Mouse (Mus musculus) heart, postnatal 0 days (tissue): ENCODE measurements around the gene Tmem259. TPM values are rescaled to one million over a fixed set of nuclear protein-coding genes. Genes with fewer than 3 reads are reported as not detected.

Experiments
- ATAC-seq: fragments of 200-750 bp; cut with Nextera tagmentation; 2 replicates; pipeline ENCODE4 v1.8.0; 2017; ENCODE audit warnings: low read depth, moderate number of reproducible peaks, moderate library complexity; ENCODE audit not compliant: insufficient read depth
- DNase-seq: peaks from one replicate; pipeline ENCODE4 v3.0.0-alpha.2; 2016; ENCODE audit warnings: low spot score
- H3K27ac ChIP-seq: fragments of 300-500 bp; sonication (generic); 2 replicates; pipeline ENCODE4 v1.5.1; 2014; ENCODE audit warnings: low read depth, mild to moderate bottlenecking
- H3K27me3 ChIP-seq: fragments of 300-500 bp; sonication (generic); 2 replicates; pipeline ENCODE4 v1.6.1; 2014; ENCODE audit warnings: low read length, mixed read lengths; ENCODE audit not compliant: control insufficient read depth, insufficient read depth
- H3K36me3 ChIP-seq: fragments of 300-500 bp; sonication (generic); replicated peaks from 2 replicates; pipeline ENCODE4 v1.6.1; 2014; ENCODE audit warnings: low read length, mixed read lengths; ENCODE audit not compliant: control insufficient read depth, insufficient read depth
- H3K4me1 ChIP-seq: fragments of 300-500 bp; sonication (generic); 2 replicates; pipeline ENCODE4 v1.6.1; 2014; ENCODE audit warnings: antibody characterized with exemption; ENCODE audit not compliant: control insufficient read depth, insufficient read depth
- H3K4me2 ChIP-seq: fragments of 300-500 bp; sonication (generic); 2 replicates; pipeline ENCODE4 v1.6.1; 2014; ENCODE audit warnings: low read depth, mild to moderate bottlenecking, low read length, moderate library complexity
- H3K4me3 ChIP-seq: fragments of 300-500 bp; sonication (generic); 2 replicates; pipeline ENCODE4 v1.5.1; 2014; ENCODE audit warnings: low read depth, low read length
- H3K9ac ChIP-seq: fragments of 300-500 bp; sonication (generic); replicated peaks from 2 replicates; pipeline ENCODE4 v1.6.1; 2014; ENCODE audit warnings: low read depth, low read length, mixed read lengths
- H3K9me3 ChIP-seq: fragments of 300-500 bp; sonication (generic); replicated peaks from 2 replicates; pipeline ENCODE4 v1.6.1; 2016; ENCODE audit warnings: low read length; ENCODE audit not compliant: control insufficient read depth
- CTCF ChIP-seq: IDR thresholded peaks from 2 replicates; pipeline ENCODE4 v1.5.1; 2016; ENCODE audit warnings: antibody characterized with exemption, control low read depth, low read depth
- EP300 ChIP-seq: IDR thresholded peaks from 2 replicates; pipeline ENCODE4 v1.6.1; 2016; ENCODE audit warnings: antibody characterized with exemption, low read depth
- WGBS: fragments of 180-500 bp; shearing (Covaris S2); extraction: QIAGEN DNeasy Blood & Tissue Kit; methylation state at CpG from one replicate; pipeline ENCODE4 v1.1.7; 2014; 5-methylcytosine and 5-hydroxymethylcytosine counted together
- polyA plus RNA-seq: library from polyadenylated mRNA; unstranded; fragments of >200 nt; fragmentation: Nextera tagmentation; extraction: Ambion mirVana; gene quantifications from 2 replicates; pipeline ENCODE4 v1.2.1, GENCODE M21; 2015
- total RNA-seq: library from RNA; depleted of rRNA; stranded (reverse); fragments of >200 nt; gene quantifications from 2 replicates; pipeline ENCODE4 v1.2.3, GENCODE M21; 2014; ENCODE audit warnings: low replicate concordance

Tmem259 gene
- total and polyA plus RNA-seq, 2 experiments from 2014 or later = 18.0 to 162 TPM

DNA sequence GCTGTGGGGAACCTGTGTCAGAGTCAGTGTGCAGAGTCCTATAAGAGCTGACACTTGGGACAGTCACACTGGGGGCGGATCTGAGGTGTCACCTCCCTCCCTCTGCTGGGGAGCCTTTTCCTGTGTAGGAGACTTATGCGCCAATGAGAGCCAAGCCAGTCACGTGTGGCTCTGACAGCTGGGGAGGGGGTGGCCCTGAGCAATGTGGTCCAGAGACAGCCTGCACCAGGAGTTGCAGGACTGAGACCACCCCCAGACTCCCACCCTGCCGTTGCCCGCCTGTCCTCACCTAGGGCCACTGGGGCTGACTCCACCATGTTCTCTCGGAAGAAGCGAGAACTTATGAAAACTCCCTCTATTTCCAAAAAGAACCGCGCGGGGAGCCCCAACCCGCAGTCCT is 32.4 kb upstream of the Tmem259 start, which contains the start of gene Arhgap45:
Gene Arhgap45 (plus strand): TSS at position 143 of the 400 bp plus-strand sequence.
- Histone ChIP-seq H3K4me2 (no peak within 1 kb of the TSS; the same call in 1 of the 2 replicates), H3K27me3 (peaks cover 22% of the 10 kb centered on the region), H3K4me1 (no peaks in the 10 kb centered on the region), H3K9ac (0 out of 2 replicates have a peak within 1 kb of the TSS, but pooled peaks have one; percentile 1), H3K27ac (peak within 1 kb of the TSS; percentile 43; the same call in 1 of the 2 replicates), H3K4me3 (peak within 1 kb of the TSS; percentile 33; the same call in 1 of the 2 replicates), H3K36me3 (peaks cover 17% of the 10 kb centered on the region; the same call in 1 of the 2 replicates), H3K9me3 (no peaks in the 10 kb centered on the region)
- TF ChIP-seq CTCF (no peak), EP300 (no peak)
- no peak for DNase-seq
- WGBS = 68% methylated on average over 11 of the region's 11 CpGs
- no peak for ATAC-seq

DNA sequence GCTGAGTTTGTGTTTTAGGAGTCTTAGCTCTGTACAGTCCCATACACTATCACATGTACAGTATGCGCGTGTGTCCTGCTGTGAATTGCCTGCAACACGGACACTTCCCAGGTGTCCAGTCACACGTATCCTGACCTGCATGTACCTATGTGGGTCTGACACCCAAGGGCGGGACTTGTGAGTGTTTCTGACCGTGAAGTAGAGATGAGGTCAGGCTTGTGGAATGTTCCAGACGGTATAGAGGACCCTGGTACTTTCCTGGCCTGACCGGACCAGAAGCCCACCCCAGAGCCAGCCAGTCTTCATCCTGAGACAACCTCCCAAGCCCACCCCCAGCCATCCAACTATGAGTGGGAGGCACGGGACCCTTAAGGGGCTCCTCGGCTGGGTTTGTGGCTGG is 31.5 kb upstream of the Tmem259 start:
- no peak for DNase-seq

DNA sequence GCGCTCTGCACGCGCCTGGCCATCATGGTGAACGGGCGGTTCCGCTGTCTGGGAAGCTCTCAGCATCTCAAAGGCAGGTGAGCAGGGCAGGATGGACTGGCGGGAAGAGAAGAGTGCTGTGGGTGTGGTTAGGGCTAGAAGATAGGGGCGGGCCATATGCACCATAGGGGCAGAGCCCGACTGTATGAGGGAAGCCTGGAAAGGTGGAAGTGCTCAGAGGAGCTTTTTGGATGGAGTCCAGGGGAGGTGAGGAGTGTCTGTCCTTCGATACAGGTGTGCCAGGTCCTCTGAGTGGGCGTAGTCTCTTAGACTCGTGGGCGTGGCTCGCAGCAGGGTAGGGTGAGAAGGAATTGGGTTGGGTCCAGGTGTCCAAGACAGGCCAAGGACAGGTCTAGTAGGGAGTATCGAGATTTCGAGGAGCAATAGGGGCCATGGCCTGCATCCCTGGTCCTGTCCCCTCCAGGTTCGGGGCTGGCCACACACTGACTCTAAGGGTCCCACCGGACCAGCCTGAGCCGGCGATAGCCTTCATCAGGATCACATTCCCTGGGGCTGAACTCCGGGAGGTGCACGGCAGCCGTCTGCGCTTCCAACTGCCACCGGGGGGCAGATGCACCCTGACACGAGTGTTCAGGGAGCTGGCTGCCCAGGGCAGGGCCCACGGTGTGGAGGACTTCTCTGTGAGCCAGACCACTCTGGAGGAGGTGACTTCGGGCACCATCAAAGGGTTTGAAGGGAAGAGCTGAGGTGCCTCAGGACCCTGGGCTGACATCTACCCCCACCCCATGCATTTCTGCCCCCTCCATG is 30.6 kb upstream of the Tmem259 start:
- 0 out of 2 replicates have a peak, but pooled peaks have one; percentile 22 for TF ChIP-seq CTCF
- no peak for TF ChIP-seq EP300
- no peaks in the 10 kb centered on the region for H3K4me1 ChIP-seq
- peaks cover 22% of the 10 kb centered on the region for H3K27me3 ChIP-seq
- DNase-seq (no peak), ATAC-seq (no peak)
- no peak overlapping the region for H3K4me3 ChIP-seq
- H3K27ac ChIP-seq = no peak overlapping the region
- no peak overlapping the region for H3K4me2 ChIP-seq
- peaks cover 34% of the 10 kb centered on the region for H3K36me3 ChIP-seq
- H3K9me3 ChIP-seq = peaks cover 15% of the 10 kb centered on the region
- no peak overlapping the region for H3K9ac ChIP-seq
- WGBS = 38% methylated on average over 28 of the region's 28 CpGs

More for the DNA sequence above, 31.5 kb upstream of the Tmem259 start:
- peaks cover 22% of the 10 kb centered on the region for H3K27me3 ChIP-seq
- H3K9me3 ChIP-seq = peaks cover 8% of the 10 kb centered on the region
- no peak overlapping the region for H3K9ac ChIP-seq
- TF ChIP-seq EP300 = no peak
- TF ChIP-seq CTCF = no peak
- H3K4me2 ChIP-seq = no peak overlapping the region
- no peak for ATAC-seq
- WGBS = 69% methylated on average over 10 of the region's 10 CpGs
- H3K4me3 ChIP-seq = no peak overlapping the region
- peaks cover 26% of the 10 kb centered on the region for H3K36me3 ChIP-seq
- no peak overlapping the region for H3K27ac ChIP-seq
- H3K4me1 ChIP-seq = no peaks in the 10 kb centered on the region

DNA sequence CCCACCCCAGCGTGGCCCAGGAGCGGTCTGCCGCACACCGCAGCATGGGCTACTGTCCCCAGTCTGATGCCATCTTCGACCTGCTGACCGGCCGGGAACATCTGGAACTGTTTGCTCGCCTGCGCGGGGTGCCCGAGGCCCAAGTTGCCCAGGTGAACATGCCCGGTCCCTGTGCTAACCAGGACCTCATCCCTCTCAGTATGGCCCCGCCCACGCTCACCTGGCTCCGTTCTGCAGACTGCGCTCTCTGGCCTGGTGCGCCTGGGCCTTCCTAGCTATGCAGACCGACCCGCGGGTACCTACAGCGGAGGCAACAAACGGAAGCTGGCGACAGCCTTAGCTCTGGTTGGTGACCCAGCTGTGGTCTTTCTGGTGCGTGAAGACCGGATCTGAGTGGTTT is 29.5 kb upstream of the Tmem259 start:
- peaks cover 44% of the 10 kb centered on the region for H3K36me3 ChIP-seq
- H3K4me1 ChIP-seq = no peaks in the 10 kb centered on the region
- no peak overlapping the region for H3K4me3 ChIP-seq
- ATAC-seq (no peak), DNase-seq (no peak)
- no peak overlapping the region for H3K4me2 ChIP-seq
- no peak overlapping the region for H3K9ac ChIP-seq
- TF ChIP-seq EP300 = no peak
- TF ChIP-seq CTCF = no peak
- 51% methylated on average over 25 of the region's 25 CpGs for WGBS
- H3K27ac ChIP-seq = no peak overlapping the region
- peaks cover 15% of the 10 kb centered on the region for H3K9me3 ChIP-seq
- peaks cover 21% of the 10 kb centered on the region for H3K27me3 ChIP-seq

DNA sequence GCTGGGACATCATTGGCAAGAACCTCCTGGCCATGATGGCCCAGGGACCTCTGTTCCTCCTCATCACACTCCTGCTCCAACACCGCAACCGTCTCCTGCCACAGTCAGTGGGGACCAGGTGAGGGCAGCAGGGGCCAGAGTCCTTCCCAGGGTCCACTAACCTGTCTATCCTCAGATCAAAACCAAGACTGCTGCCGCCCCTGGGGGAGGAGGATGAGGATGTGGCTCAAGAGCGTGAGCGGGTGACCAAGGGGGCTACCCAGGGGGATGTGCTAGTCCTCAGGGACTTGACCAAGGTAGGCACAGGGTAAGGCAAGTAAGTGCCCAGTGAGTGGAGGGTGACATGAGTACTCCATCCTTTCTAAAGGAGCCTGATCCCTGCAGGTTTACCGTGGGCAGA is 27.6 kb upstream of the Tmem259 start:
- H3K27ac ChIP-seq = no peak overlapping the region
- 86% methylated on average over 6 of the region's 6 CpGs for WGBS
- H3K9me3 ChIP-seq = peaks cover 15% of the 10 kb centered on the region
- peaks cover 20% of the 10 kb centered on the region for H3K27me3 ChIP-seq
- no peak for TF ChIP-seq EP300
- no peak for TF ChIP-seq CTCF
- H3K9ac ChIP-seq = no peak overlapping the region
- ATAC-seq (no peak), DNase-seq (no peak)
- no peak overlapping the region for H3K4me3 ChIP-seq
- peaks cover 50% of the 10 kb centered on the region for H3K36me3 ChIP-seq
- no peaks in the 10 kb centered on the region for H3K4me1 ChIP-seq
- H3K4me2 ChIP-seq = no peak overlapping the region
